Mouse (Mus musculus) kidney, embryonic 14.5 days (tissue): ENCODE results near the gene Abca7. TPM values are rescaled to one million over a fixed set of nuclear protein-coding genes. Genes with fewer than 3 reads are reported as not detected.

Experiments used
- ATAC-seq: fragments of 200-750 bp; cut with Nextera tagmentation; 2 replicates; pipeline ENCODE4 v1.8.0; 2017; ENCODE audit warnings: moderate number of reproducible peaks, mild to moderate bottlenecking, moderate TSS enrichment, moderate library complexity; ENCODE audit not compliant: low FRiP score, low TSS enrichment
- H3K27ac ChIP-seq: fragments of 300-500 bp; sonication (generic); 2 replicates; pipeline ENCODE4 v1.5.1; 2014; ENCODE audit warnings: low read depth, mild to moderate bottlenecking, low read length, moderate library complexity, mixed read lengths
- H3K27me3 ChIP-seq: fragments of 300-500 bp; sonication (generic); 2 replicates; pipeline ENCODE4 v1.6.1; 2014; ENCODE audit warnings: mild to moderate bottlenecking, low read length; ENCODE audit not compliant: control insufficient read depth, insufficient read depth
- H3K36me3 ChIP-seq: fragments of 300-500 bp; sonication (generic); 2 replicates; pipeline ENCODE4 v1.6.1; 2014; ENCODE audit warnings: low read length, mixed read lengths; ENCODE audit not compliant: control insufficient read depth, insufficient read depth
- H3K4me1 ChIP-seq: fragments of 300-500 bp; sonication (generic); 2 replicates; pipeline ENCODE4 v1.6.1; 2014; ENCODE audit warnings: low read length, mixed read lengths; ENCODE audit not compliant: control insufficient read depth, insufficient read depth
- H3K4me2 ChIP-seq: fragments of 300-500 bp; sonication (generic); replicated peaks from 2 replicates; pipeline ENCODE4 v1.6.1; 2014; ENCODE audit warnings: low read depth, mild to moderate bottlenecking, low read length
- H3K4me3 ChIP-seq: fragments of 300-500 bp; sonication (generic); 2 replicates; pipeline ENCODE4 v1.5.1; 2014; ENCODE audit warnings: mild to moderate bottlenecking, low read length
- H3K9ac ChIP-seq: fragments of 300-500 bp; sonication (generic); 2 replicates; pipeline ENCODE4 v1.6.1; 2014; ENCODE audit warnings: low read depth, mild to moderate bottlenecking, low read length, moderate library complexity
- H3K9me3 ChIP-seq: fragments of 300-500 bp; sonication (generic); 2 replicates; pipeline ENCODE4 v1.6.1; 2016; ENCODE audit warnings: low read length; ENCODE audit not compliant: control insufficient read depth
- WGBS: fragments of 180-500 bp; shearing (Covaris S2); extraction: QIAGEN DNeasy Blood & Tissue Kit; methylation state at CpG from one replicate; pipeline ENCODE4 v1.1.7; 2014; 5-methylcytosine and 5-hydroxymethylcytosine counted together
- polyA plus RNA-seq: library from polyadenylated mRNA; unstranded; fragments of >200 nt; fragmentation: Nextera tagmentation; extraction: Ambion mirVana; gene quantifications from 2 replicates; pipeline ENCODE4 v1.2.1, GENCODE M21; 2014

Abca7 gene
- polyA plus RNA-seq, 1 experiment from 2014 or later: 2.7 TPM

DNA sequence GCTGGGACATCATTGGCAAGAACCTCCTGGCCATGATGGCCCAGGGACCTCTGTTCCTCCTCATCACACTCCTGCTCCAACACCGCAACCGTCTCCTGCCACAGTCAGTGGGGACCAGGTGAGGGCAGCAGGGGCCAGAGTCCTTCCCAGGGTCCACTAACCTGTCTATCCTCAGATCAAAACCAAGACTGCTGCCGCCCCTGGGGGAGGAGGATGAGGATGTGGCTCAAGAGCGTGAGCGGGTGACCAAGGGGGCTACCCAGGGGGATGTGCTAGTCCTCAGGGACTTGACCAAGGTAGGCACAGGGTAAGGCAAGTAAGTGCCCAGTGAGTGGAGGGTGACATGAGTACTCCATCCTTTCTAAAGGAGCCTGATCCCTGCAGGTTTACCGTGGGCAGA is 15.4 kb downstream of the Abca7 start:
- H3K36me3 ChIP-seq: no peaks in the 10 kb centered on the region
- ATAC-seq: no peak
- H3K4me3 ChIP-seq: no peak overlapping the region
- peaks cover 34% of the 10 kb centered on the region for H3K27me3 ChIP-seq
- peaks cover 9% of the 10 kb centered on the region; the same call in 1 of the 2 replicates for H3K9me3 ChIP-seq
- H3K4me1 ChIP-seq: no peaks in the 10 kb centered on the region
- no peak overlapping the region for H3K27ac ChIP-seq
- no peak overlapping the region for H3K9ac ChIP-seq
- WGBS: 89% methylated on average over 6 of the region's 6 CpGs
- no peak overlapping the region for H3K4me2 ChIP-seq

DNA sequence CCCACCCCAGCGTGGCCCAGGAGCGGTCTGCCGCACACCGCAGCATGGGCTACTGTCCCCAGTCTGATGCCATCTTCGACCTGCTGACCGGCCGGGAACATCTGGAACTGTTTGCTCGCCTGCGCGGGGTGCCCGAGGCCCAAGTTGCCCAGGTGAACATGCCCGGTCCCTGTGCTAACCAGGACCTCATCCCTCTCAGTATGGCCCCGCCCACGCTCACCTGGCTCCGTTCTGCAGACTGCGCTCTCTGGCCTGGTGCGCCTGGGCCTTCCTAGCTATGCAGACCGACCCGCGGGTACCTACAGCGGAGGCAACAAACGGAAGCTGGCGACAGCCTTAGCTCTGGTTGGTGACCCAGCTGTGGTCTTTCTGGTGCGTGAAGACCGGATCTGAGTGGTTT is 17.3 kb downstream of the Abca7 start:
- ATAC-seq: no peak
- Histone ChIP-seq H3K9ac (no peak overlapping the region), H3K4me2 (no peak overlapping the region), H3K4me3 (no peak overlapping the region), H3K27ac (no peak overlapping the region), H3K9me3 (peaks cover 9% of the 10 kb centered on the region; the same call in 1 of the 2 replicates), H3K36me3 (no peaks in the 10 kb centered on the region), H3K4me1 (peaks cover 2% of the 10 kb centered on the region), H3K27me3 (peaks cover 34% of the 10 kb centered on the region)
- 35% methylated on average over 25 of the region's 25 CpGs for WGBS

GRCm38 (mm10) chr10:80014484-80015290 is 18.4 kb downstream of the Abca7 start:
- no peak for ATAC-seq
- Histone ChIP-seq H3K9ac (no peak overlapping the region), H3K27me3 (peaks cover 34% of the 10 kb centered on the region), H3K9me3 (peaks cover 9% of the 10 kb centered on the region; the same call in 1 of the 2 replicates), H3K4me1 (peaks cover 13% of the 10 kb centered on the region), H3K36me3 (no peaks in the 10 kb centered on the region), H3K4me3 (no peak overlapping the region), H3K27ac (no peak overlapping the region), H3K4me2 (no peak overlapping the region)
- WGBS: 16% methylated on average over 28 of the region's 28 CpGs

- Histone ChIP-seq H3K27ac (no peak overlapping the region), H3K36me3 (no peaks in the 10 kb centered on the region), H3K4me2 (no peak overlapping the region), H3K27me3 (peaks cover 34% of the 10 kb centered on the region), H3K4me1 (peaks cover 18% of the 10 kb centered on the region), H3K4me3 (no peak overlapping the region), H3K9ac (no peak overlapping the region), H3K9me3 (peaks cover 2% of the 10 kb centered on the region; the same call in 1 of the 2 replicates)
- ATAC-seq: no peak
- whole genome bisulfite sequencing: 70% methylated on average over 10 of the region's 10 CpGs
Observed at GRCm38 (mm10) chr10:80015583-80015982, 19.3 kb downstream of the Abca7 start.

- no peak within 1 kb of the TSS for H3K4me2 ChIP-seq
- H3K27me3 ChIP-seq: peaks cover 34% of the 10 kb centered on the region
- 66% methylated on average over 11 of the region's 11 CpGs for WGBS
- H3K4me3 ChIP-seq: no peak within 1 kb of the TSS
- no peak within 1 kb of the TSS for H3K27ac ChIP-seq
- H3K4me1 ChIP-seq: peaks cover 18% of the 10 kb centered on the region
- no peak for ATAC-seq
- no peak within 1 kb of the TSS for H3K9ac ChIP-seq
- no peaks in the 10 kb centered on the region for H3K9me3 ChIP-seq
- H3K36me3 ChIP-seq: no peaks in the 10 kb centered on the region
Observed at GRCm38 (mm10) chr10:80016511-80016910, 20.2 kb downstream of the Abca7 start, which contains the start of gene Arhgap45. TSS of gene Arhgap45 (plus strand) at chr10:80016653.

- no peak overlapping the region for H3K4me3 ChIP-seq
- H3K4me2 ChIP-seq: no peak overlapping the region
- H3K27ac ChIP-seq: no peak overlapping the region
- H3K4me1 ChIP-seq: peaks cover 18% of the 10 kb centered on the region
- H3K36me3 ChIP-seq: no peaks in the 10 kb centered on the region
- WGBS: 87% methylated on average over 10 of the region's 10 CpGs
- H3K9ac ChIP-seq: no peak overlapping the region
- peaks cover 34% of the 10 kb centered on the region for H3K27me3 ChIP-seq
- H3K9me3 ChIP-seq: no peaks in the 10 kb centered on the region
- ATAC-seq: no peak
Observed at GRCm38 (mm10) chr10:80016931-80017330, 20.6 kb downstream of the Abca7 start.

- Histone ChIP-seq H3K9me3 (no peaks in the 10 kb centered on the region), H3K36me3 (no peaks in the 10 kb centered on the region), H3K4me3 (no peak overlapping the region), H3K4me2 (no peak overlapping the region), H3K27me3 (peaks cover 30% of the 10 kb centered on the region), H3K27ac (no peak overlapping the region), H3K9ac (no peak overlapping the region), H3K4me1 (peaks cover 18% of the 10 kb centered on the region)
- WGBS: 81% methylated on average over 3 of the region's 3 CpGs
- no peak for ATAC-seq
Observed at GRCm38 (mm10) chr10:80017361-80017760, 21.1 kb downstream of the Abca7 start.

- no peak for ATAC-seq
- Histone ChIP-seq H3K4me2 (no peak overlapping the region), H3K27me3 (peaks cover 29% of the 10 kb centered on the region), H3K9ac (no peak overlapping the region), H3K4me1 (peaks cover 18% of the 10 kb centered on the region), H3K4me3 (no peak overlapping the region), H3K36me3 (no peaks in the 10 kb centered on the region), H3K9me3 (no peaks in the 10 kb centered on the region), H3K27ac (no peak overlapping the region)
- WGBS: 82% methylated on average over 14 of the region's 14 CpGs
Observed at GRCm38 (mm10) chr10:80017771-80018170, 21.5 kb downstream of the Abca7 start.

DNA sequence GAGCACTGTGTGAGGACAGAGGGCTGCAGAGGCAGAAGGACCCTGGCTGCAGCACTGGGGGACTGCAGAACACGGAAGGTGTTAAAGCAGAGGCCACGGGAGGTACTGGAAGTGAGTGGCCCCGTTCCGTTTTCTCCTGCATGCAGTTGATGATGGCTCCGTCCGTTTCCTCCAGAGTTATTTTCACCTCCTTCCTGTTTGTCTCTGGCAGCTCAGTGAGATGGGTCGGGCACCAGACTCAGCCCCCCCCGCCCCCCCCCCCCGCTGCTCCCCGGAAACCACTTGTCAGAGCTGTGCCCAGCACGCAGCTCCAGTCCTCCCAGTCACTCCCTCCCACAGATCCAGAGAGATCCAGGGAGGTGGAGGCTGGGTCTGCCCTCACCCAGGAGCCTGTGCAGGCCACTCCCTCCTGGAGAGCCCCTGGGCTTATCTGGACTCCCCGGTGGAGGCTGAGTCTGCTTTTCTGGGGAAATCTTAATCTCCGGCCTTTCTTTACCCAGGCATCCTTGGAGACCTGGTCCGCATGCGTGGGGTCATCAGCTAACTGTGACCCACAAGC is 22.5 kb downstream of the Abca7 start:
- 1% methylated on average over 12 of the region's 15 CpGs for WGBS
- H3K27me3 ChIP-seq: peaks cover 19% of the 10 kb centered on the region
- H3K27ac ChIP-seq: peak overlapping the region; percentile 55
- H3K9me3 ChIP-seq: no peaks in the 10 kb centered on the region
- no peaks in the 10 kb centered on the region for H3K36me3 ChIP-seq
- H3K9ac ChIP-seq: peak overlapping the region; percentile 59; the same call in 1 of the 2 replicates
- H3K4me2 ChIP-seq: peak overlapping the region; percentile 47
- H3K4me1 ChIP-seq: peaks cover 18% of the 10 kb centered on the region
- ATAC-seq: peak; percentile 55
- peak overlapping the region; percentile 32 for H3K4me3 ChIP-seq
